Mouse (Mus musculus): ENCODE results near the gene Narfl.

- no peak for TF ChIP-seq GATA1 (IDR thresholded peaks at IDR 0.05; ENCODE audit: borderline replicate concordance, low read length)
- no peak for TF ChIP-seq FLI1 (IDR thresholded peaks at IDR 0.05; ENCODE audit: low read length)
These were observed 46.1 kb upstream of the Narfl start, which contains the start of the genes Chtf18 and Rpusd1 for GRCm38 (mm10) chr17:25727265-25728008.

Measured in megakaryocyte, embryonic 14.5 days (primary cell).